Mouse (Mus musculus) spleen, postnatal 10 days (tissue): ENCODE data around the gene Kcnip3.

Source experiments
- DNase-seq, 2 experiments: peaks; one replicate each; pipeline ENCODE4 v3.0.0; 2021 to 2022; ENCODE audit warnings: low spot score in 2 of 2

The Kcnip3 gene

GRCm38 (mm10) chr2:127522006-127522441 is at the start of gene Kcnip3:
Gene Kcnip3 (minus strand): TSS chr2:127522094.
- no peak for DNase-seq

GRCm38 (mm10) chr2:127559070-127559966 is 37.4 kb upstream of the Kcnip3 start:
- peak; percentile 42 to 77 for DNase-seq

GRCm38 (mm10) chr2:127551078-127551477 is 29.2 kb upstream of the Kcnip3 start:
- DNase-seq, result no peak

GRCm38 (mm10) chr2:127550446-127550845 is 28.6 kb upstream of the Kcnip3 start:
- DNase-seq, result no peak

- DNase-seq, result no peak
These were observed 27.8 kb upstream of the Kcnip3 start for GRCm38 (mm10) chr2:127549711-127550110.

GRCm38 (mm10) chr2:127548342-127549074 is 26.6 kb upstream of the Kcnip3 start:
- DNase-seq, result no peak

- DNase-seq, result no peak
These were observed 19.8 kb upstream of the Kcnip3 start for GRCm38 (mm10) chr2:127541697-127542096.

- DNase-seq, result no peak
These were observed 19.3 kb upstream of the Kcnip3 start, which contains the start of gene Prom2 for GRCm38 (mm10) chr2:127541185-127541584. Gene Prom2 (minus strand): TSS chr2:127541467.

GRCm38 (mm10) chr2:127539494-127539893 is 17.6 kb upstream of the Kcnip3 start:
- DNase-seq, result no peak

GRCm38 (mm10) chr2:127537548-127537947 is 15.7 kb upstream of the Kcnip3 start:
- DNase-seq, result no peak

- no peak for DNase-seq
These were observed 13.5 kb upstream of the Kcnip3 start for GRCm38 (mm10) chr2:127535363-127535762.

GRCm38 (mm10) chr2:127532379-127532778 is 10.5 kb upstream of the Kcnip3 start:
- DNase-seq, result peak in 1 of 2 experiments; percentile 35

GRCm38 (mm10) chr2:127531592-127531991 is 9.7 kb upstream of the Kcnip3 start:
- no peak for DNase-seq

GRCm38 (mm10) chr2:127530418-127530817 is 8.5 kb upstream of the Kcnip3 start:
- no peak for DNase-seq

- DNase-seq, result no peak
These were observed 3.3 kb upstream of the Kcnip3 start for GRCm38 (mm10) chr2:127525004-127525775.

GRCm38 (mm10) chr2:127523950-127524729 is 2.2 kb upstream of the Kcnip3 start:
- DNase-seq, result no peak

GRCm38 (mm10) chr2:127521172-127522005 is 505 bp downstream of the Kcnip3 start:
- DNase-seq, result no peak

- no peak for DNase-seq
These were observed 1.8 kb downstream of the Kcnip3 start for GRCm38 (mm10) chr2:127520123-127520522.

- DNase-seq, result no peak
These were observed 2.6 kb downstream of the Kcnip3 start for GRCm38 (mm10) chr2:127519308-127519707.

GRCm38 (mm10) chr2:127518831-127519230 is 3.1 kb downstream of the Kcnip3 start:
- DNase-seq, result no peak
